Mouse (Mus musculus) kidney, adult 2 months (tissue): ENCODE data around the gene Nell1.

Experiments
- CTCF ChIP-seq: fragments of 200-500 bp; conservative IDR thresholded peaks from 2 replicates; pipeline ENCODE4 v1.5.1; 2011; ENCODE audit warnings: low read depth, mild to moderate bottlenecking, control low read depth, low read length, moderate library complexity, mixed read lengths; ENCODE audit not compliant: insufficient read depth, insufficient read length
- POLR2A ChIP-seq: fragments of 200-500 bp; IDR thresholded peaks from one replicate; pipeline ENCODE4 v1.6.1; 2011; ENCODE audit warnings: low read depth, low read length, control low read depth

GRCm38 (mm10) chr7:50899541-50900088, 925.0 kb downstream of the Nell1 start:
- TF ChIP-seq CTCF: no peak
- no peak for TF ChIP-seq POLR2A
